Mouse (Mus musculus): ENCODE data around the gene Alg1. TPM values are rescaled to one million over a fixed set of nuclear protein-coding genes. Genes with fewer than 3 reads are reported as not detected.
A peak's percentile ranks its signal among the peaks of the same experiment; 100 is the strongest.
"Not testable (repeated sequence)": the region's sequence is repeated elsewhere in the genome, so short reads cannot be mapped to it uniquely, and the experiment has no call there.

Alg1 gene
- polyA plus RNA-seq, 1 experiment: not detected

DNA sequence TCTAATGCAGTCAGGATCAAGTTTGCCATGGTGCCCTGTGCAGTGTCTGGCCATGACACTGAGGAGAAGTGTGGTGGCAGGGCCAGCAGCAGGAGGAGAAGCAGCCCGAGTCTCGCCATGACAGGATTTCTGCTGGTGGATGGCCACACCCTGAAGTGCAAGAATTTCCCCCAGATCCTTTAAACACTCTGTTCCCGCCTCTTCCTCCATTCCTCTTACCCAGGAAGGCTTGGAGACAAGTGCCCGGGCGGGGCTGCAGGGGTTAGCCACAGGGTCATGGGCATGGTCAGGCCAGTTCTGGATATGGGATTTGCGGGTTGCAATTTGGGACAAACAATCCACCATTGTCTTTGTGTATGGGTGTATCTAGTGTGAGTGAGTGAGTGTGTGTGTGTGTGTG is 11.3 kb upstream of the Alg1 start, which contains the start of gene AU021092:
AU021092 (minus strand) TSS at position 160 of the 400 bp plus-strand sequence.
- TF ChIP-seq CTCF (IDR thresholded peaks at IDR 0.05; ENCODE audit: insufficient read depth, low read depth, low read length) (no peak), POLR2A (IDR thresholded peaks at IDR 0.05; ENCODE audit: insufficient read depth, low read depth, low read length) (no peak)
- Histone ChIP-seq H3K4me1 (ENCODE audit: control insufficient read depth, insufficient read depth, low read length) (no peaks in the 10 kb centered on the region), H3K4me3 (ENCODE audit: insufficient read depth, low read depth, low read length) (no peak within 1 kb of the TSS), H3K27ac (ENCODE audit: insufficient read depth, low read depth, low read length) (no peak within 1 kb of the TSS)
- 72% methylated on average over 6 of the region's 6 CpGs for WGBS

- not testable (repeated sequence) for H3K4me3 ChIP-seq (ENCODE audit: insufficient read depth, low read depth, low read length); H3K27ac ChIP-seq (ENCODE audit: insufficient read depth, low read depth, low read length); H3K4me1 ChIP-seq (ENCODE audit: control insufficient read depth, insufficient read depth, low read length)
- 0% methylated on average over 1 of the region's 1 CpGs for WGBS
Measured at GRCm38 (mm10) chr16:5226534-5226933, 6.9 kb upstream of the Alg1 start.

GRCm38 (mm10) chr16:5227501-5227900 is 5.9 kb upstream of the Alg1 start:
- 85% methylated on average over 19 of the region's 19 CpGs for WGBS
- H3K4me1 ChIP-seq (ENCODE audit: control insufficient read depth, insufficient read depth, low read length); H3K27ac ChIP-seq (ENCODE audit: insufficient read depth, low read depth, low read length); H3K4me3 ChIP-seq (ENCODE audit: insufficient read depth, low read depth, low read length): not testable (repeated sequence)

DNA sequence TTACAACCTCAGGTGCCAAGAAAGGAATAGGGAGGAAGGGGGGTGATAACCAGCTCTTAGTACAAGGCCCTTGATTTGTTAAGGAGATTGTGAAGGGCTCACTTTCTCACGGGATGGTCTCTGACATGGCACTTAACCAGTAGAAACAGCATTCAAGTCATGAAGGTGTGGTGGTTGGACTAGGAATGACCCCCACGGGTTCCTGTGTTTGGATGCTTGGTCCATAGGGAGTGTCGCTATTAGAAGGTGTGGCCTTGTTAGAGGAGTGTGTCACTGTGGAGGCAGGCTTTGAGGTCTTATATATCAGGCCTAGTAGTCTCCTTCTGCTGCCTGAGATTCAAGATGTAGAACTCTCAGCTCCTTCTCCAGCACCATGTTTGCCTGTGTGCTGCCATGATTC is 5.3 kb upstream of the Alg1 start:
- WGBS: 87% methylated on average over 3 of the region's 3 CpGs
- not testable (repeated sequence) for H3K4me3 ChIP-seq (ENCODE audit: insufficient read depth, low read depth, low read length); H3K4me1 ChIP-seq (ENCODE audit: control insufficient read depth, insufficient read depth, low read length); H3K27ac ChIP-seq (ENCODE audit: insufficient read depth, low read depth, low read length)

GRCm38 (mm10) chr16:5232982-5233381 is 439 bp upstream of the Alg1 start:
- H3K27ac ChIP-seq (ENCODE audit: insufficient read depth, low read depth, low read length): no peak overlapping the region
- no peak overlapping the region for H3K4me3 ChIP-seq (ENCODE audit: insufficient read depth, low read depth, low read length)
- TF ChIP-seq POLR2A (IDR thresholded peaks at IDR 0.05; ENCODE audit: insufficient read depth, low read depth, low read length): no peak
- no peak for TF ChIP-seq CTCF (IDR thresholded peaks at IDR 0.05; ENCODE audit: insufficient read depth, low read depth, low read length)
- H3K4me1 ChIP-seq (ENCODE audit: control insufficient read depth, insufficient read depth, low read length): peaks cover 3% of the 10 kb centered on the region; the same call in 1 of the 2 replicates
- WGBS: 62% methylated on average over 4 of the region's 4 CpGs

GRCm38 (mm10) chr16:5242355-5242754 is 8.9 kb downstream of the Alg1 start:
- H3K4me3 ChIP-seq (ENCODE audit: insufficient read depth, low read depth, low read length): no peak overlapping the region
- H3K4me1 ChIP-seq (ENCODE audit: control insufficient read depth, insufficient read depth, low read length): no peaks in the 10 kb centered on the region
- WGBS: 93% methylated on average over 4 of the region's 4 CpGs
- TF ChIP-seq CTCF (IDR thresholded peaks at IDR 0.05; ENCODE audit: insufficient read depth, low read depth, low read length): no peak
- no peak for TF ChIP-seq POLR2A (IDR thresholded peaks at IDR 0.05; ENCODE audit: insufficient read depth, low read depth, low read length)
- no peak overlapping the region for H3K27ac ChIP-seq (ENCODE audit: insufficient read depth, low read depth, low read length)

DNA sequence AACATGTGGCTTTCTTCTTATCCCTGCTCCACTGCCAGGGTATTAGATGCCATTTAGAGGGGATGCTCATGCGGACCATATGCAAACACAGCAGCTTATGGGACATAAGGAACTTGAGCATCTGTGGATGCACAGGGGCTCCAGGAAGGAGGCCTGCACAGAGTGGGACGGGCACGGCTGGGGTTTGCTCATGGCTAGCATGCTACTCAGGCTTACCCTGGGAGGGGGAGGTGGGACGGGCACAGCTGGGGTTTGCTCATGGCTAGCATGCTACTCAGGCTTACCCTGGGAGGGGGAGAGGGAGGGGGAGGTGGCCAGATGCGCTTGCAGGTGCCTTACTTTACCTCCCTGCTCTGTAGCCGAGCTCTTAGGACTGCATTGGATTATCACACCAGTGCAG is 9.5 kb downstream of the Alg1 start:
- WGBS: 92% methylated on average over 6 of the region's 6 CpGs
- TF ChIP-seq CTCF (IDR thresholded peaks at IDR 0.05; ENCODE audit: insufficient read depth, low read depth, low read length) (no peak), POLR2A (IDR thresholded peaks at IDR 0.05; ENCODE audit: insufficient read depth, low read depth, low read length) (no peak)
- H3K27ac ChIP-seq (ENCODE audit: insufficient read depth, low read depth, low read length): no peak overlapping the region
- no peaks in the 10 kb centered on the region for H3K4me1 ChIP-seq (ENCODE audit: control insufficient read depth, insufficient read depth, low read length)
- H3K4me3 ChIP-seq (ENCODE audit: insufficient read depth, low read depth, low read length): no peak overlapping the region

DNA sequence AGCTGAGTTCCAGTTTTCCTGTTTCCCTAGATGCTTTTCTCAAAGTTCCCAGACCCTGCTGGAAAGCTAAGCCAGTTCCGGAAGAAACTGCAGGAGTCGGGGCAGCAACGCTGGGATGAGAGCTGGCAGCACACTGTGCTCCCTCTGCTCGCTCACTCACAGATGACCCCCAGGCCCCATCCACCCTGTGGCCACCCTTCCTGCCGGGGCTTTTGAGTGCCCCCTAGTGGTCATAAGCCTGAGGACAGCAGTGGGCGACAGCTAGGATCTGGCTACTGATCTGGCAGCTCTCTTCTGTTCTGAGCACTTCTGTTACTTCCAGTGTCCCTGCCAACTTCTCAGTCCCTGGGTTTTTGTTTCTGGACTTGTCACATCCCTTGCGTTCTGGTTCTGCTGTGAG is 11.0 kb downstream of the Alg1 start:
- peak; percentile 60; the same call in 1 of the 2 replicates for TF ChIP-seq CTCF (IDR thresholded peaks at IDR 0.05; ENCODE audit: insufficient read depth, low read depth, low read length)
- TF ChIP-seq POLR2A (IDR thresholded peaks at IDR 0.05; ENCODE audit: insufficient read depth, low read depth, low read length): no peak
- 30% methylated on average over 7 of the region's 7 CpGs for WGBS
- Histone ChIP-seq H3K4me3 (ENCODE audit: insufficient read depth, low read depth, low read length) (no peak overlapping the region), H3K4me1 (ENCODE audit: control insufficient read depth, insufficient read depth, low read length) (no peaks in the 10 kb centered on the region), H3K27ac (ENCODE audit: insufficient read depth, low read depth, low read length) (no peak overlapping the region)

GRCm38 (mm10) chr16:5250891-5251290 is 17.5 kb downstream of the Alg1 start:
- H3K4me3 ChIP-seq (ENCODE audit: insufficient read depth, low read depth, low read length): no peak overlapping the region
- H3K4me1 ChIP-seq (ENCODE audit: control insufficient read depth, insufficient read depth, low read length): peaks cover 8% of the 10 kb centered on the region
- H3K27ac ChIP-seq (ENCODE audit: insufficient read depth, low read depth, low read length): no peak overlapping the region
- no peak for TF ChIP-seq POLR2A (IDR thresholded peaks at IDR 0.05; ENCODE audit: insufficient read depth, low read depth, low read length)
- TF ChIP-seq CTCF (IDR thresholded peaks at IDR 0.05; ENCODE audit: insufficient read depth, low read depth, low read length): no peak
- 94% methylated on average over 3 of the region's 3 CpGs for WGBS

DNA sequence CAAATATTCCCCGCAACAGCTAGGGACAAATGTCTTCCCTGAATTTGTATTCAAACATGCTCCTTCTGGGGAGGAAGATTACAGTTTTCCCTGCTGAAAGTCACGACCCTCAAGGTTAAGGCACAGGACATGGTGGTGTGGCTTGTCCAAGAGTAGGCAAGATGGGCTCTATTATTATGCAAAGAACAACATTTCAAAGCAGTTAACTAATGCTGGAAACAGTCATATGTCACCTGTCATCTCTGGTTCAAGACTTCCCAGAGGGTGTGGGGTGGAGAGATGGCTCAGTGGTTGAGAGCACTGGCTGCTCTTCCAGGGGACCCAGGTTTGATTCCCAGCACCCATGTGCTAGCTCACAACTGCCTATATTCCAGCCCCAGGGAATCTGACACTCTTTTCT is 18.8 kb downstream of the Alg1 start:
- H3K4me3 ChIP-seq (ENCODE audit: insufficient read depth, low read depth, low read length): no peak overlapping the region
- WGBS: 93% methylated on average over 2 of the region's 2 CpGs
- TF ChIP-seq POLR2A (IDR thresholded peaks at IDR 0.05; ENCODE audit: insufficient read depth, low read depth, low read length) (no peak), CTCF (IDR thresholded peaks at IDR 0.05; ENCODE audit: insufficient read depth, low read depth, low read length) (no peak)
- no peak overlapping the region for H3K27ac ChIP-seq (ENCODE audit: insufficient read depth, low read depth, low read length)
- H3K4me1 ChIP-seq (ENCODE audit: control insufficient read depth, insufficient read depth, low read length): peaks cover 11% of the 10 kb centered on the region
